Mouse (Mus musculus) CD8-positive naive resting alpha-beta T cell, adult 2 months (primary cell): ENCODE results near the gene Gm10318.
A peak's percentile ranks its signal among the peaks of the same experiment; 100 is the strongest.

ENCODE experiments used
- DNase-seq, 2 experiments: peaks; one replicate each; pipeline ENCODE4 v3.0.0; 2022; ENCODE audit warnings: low read depth in 2 of 2, low spot score in 2 of 2

The Gm10318 gene

GRCm38 (mm10) chr10:77890987-77891565, 38.4 kb downstream of the Gm10318 start:
- no peak for DNase-seq

DNA sequence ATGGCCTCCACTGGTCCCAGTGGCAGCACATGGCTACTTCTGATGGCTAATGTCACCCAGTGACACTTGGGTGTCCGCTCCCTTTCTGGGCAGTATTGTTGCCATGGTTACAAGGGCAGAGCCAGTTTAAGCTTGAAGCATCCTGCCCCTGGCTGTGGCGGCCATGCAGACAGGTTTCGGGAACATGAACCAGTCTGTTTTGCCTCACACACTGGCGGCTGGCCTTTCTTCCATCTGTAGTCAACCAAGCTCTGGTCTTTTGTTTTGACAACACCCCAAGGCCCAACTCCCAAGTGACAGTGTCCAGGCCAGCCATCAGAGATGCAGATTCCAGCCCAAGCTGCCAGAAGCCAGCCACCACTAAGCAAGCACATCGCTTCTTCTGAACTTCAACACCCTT, 42.9 kb downstream of the Gm10318 start:
- DNase-seq, result no peak

DNA sequence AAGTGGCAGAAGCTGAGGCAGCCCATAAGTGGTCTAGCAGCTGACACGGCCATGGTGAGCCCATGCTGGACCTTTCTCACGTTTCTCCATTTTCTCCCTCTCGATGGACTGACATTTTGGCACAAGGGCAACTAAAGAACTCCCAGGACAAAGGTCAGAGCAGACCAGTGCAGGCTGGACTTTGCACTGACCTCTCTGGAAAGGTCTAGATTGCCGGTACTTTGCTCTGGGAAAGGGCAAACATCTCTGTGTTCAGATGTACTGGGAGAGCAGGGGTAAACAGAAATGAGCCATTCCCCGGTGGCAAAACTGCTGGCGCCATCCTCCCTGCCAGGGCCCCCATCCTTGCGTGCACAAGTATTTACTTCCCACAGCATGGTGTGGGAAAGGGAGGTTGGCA, 47.5 kb downstream of the Gm10318 start:
- DNase-seq, result no peak

DNA sequence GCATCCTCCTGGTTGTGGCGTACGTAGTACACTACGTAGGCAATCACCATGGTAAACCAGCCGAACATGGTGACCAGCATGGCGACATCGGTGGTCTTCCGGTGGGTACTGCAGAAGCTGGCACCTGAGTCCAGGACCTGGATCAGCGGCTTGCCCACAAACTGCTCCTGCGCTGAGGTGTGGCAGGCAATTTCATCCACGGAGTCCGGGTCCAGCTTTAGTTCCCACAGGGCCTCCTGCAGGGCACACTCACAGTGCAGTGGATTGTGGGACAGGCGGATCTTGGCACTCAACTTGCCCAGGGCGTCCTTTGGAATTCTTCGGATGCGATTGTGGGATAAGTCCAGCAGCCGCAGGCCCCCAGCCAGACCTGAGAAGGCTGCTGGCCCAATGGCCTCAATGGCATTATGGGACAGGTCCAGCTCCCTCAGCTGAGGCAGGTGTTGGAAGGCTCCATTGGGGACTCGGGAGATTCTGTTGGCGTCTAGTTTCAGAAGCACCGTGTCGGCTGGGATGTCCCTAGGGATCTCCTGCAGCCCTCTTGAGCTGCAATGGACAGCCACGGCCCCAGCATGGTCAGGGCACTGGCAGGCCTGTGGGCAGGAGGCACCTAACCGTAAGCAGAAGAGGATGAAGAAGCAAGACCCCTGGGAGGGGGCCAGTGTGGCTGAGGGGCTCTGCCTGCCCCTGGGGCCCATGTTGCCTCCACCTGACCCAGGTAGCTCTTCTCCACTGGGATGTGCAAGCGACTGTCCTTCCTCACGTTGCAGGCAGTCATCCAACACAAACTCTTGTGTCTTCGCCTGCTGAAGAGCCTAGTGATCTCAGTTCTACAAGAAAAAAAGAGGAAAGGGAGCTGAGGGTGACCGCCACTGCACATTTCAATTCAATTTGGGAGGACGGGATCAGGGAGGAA, 48.5 kb downstream of the Gm10318 start:
- DNase-seq, result no peak

DNA sequence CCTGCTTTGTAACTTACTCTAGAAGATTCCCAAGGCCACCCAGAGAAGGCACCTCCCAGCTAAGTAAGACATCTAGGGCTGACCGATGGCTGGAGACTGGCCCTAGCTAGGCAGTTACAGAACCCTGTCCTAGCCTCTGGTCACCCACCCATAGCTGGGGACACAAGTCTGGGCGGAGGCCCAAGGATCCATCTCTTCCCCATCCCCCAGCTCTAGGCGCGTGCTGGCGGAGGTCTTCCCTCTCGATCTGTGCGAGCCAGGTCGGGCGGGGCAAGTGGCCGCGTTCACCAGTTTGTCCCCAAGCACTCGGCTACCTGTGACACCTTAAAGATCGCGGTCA, 49.2 kb downstream of the Gm10318 start:
- DNase-seq, result no peak

DNA sequence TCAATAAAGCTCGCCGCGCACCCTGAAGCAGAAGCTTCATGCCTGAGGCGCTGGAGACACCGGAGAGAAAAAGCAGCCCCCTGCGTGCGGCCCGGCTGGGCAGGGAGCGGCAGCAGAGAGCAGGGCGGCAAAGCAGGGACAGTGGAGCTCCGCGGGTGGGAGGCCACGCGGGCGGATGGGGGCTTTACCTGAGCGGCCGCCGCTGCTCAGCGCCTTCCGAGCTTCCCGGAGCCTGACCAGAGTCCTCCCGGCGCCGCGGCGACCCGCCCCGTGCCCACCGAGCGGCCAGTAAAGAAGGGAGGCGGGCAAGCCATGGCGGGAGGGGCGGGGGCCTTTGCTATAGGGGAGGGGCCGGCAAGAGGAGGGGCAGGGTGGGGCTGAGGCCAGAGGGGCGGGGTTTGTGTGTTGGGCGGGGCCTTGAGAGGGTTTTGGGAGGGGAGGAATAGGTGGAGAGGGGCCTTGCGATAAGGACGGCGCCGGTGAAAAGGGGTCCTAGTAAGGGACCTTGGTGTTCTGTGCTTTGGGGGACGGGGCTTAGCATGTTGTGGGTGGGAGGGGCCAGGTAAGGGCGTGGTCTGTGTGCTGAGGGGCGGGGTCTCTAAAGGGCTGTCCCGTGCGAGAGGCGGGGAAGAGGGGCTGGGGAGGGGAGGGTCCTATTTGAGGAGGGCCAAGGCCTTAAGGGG, 49.7 kb downstream of the Gm10318 start, which contains the start of gene Lrrc3:
Gene Lrrc3, minus strand, starts transcription at position 326 of the 683 bp plus-strand sequence.
- no peak for DNase-seq

- peak in 1 of 2 experiments; percentile 7 for DNase-seq
Measured at GRCm38 (mm10) chr10:77902894-77903715, 50.4 kb downstream of the Gm10318 start.
